Mouse (Mus musculus): ENCODE results near the gene Tgif2lx1.
"Not testable (repeated sequence)": the region's sequence is repeated elsewhere in the genome, so short reads cannot be mapped to it uniquely, and the experiment has no call there.

The Tgif2lx1 gene

GRCm38 (mm10) chrX:118480637-118481036 is at the start of gene Tgif2lx1:
Gene Tgif2lx1, minus strand, starts transcription at chrX:118480737.
- not testable (repeated sequence) for DNase-seq
